Mouse (Mus musculus) limb, embryonic 11.5 days (tissue): Measurements from ENCODE around the gene Plekha6. TPM values are rescaled to one million over a fixed set of nuclear protein-coding genes. Genes with fewer than 3 reads are reported as not detected.

ENCODE experiments used
- ATAC-seq: fragments of 200-750 bp; cut with Nextera tagmentation; 2 replicates; pipeline ENCODE4 v1.8.0; 2017; ENCODE audit warnings: low read depth; ENCODE audit not compliant: insufficient number of reproducible peaks, low FRiP score, low TSS enrichment
- DNase-seq: peaks from one replicate; pipeline ENCODE4 v3.0.0-alpha.2; 2015; ENCODE audit warnings: low spot score
- H3K27ac ChIP-seq: fragments of 300-500 bp; sonication (generic); replicated peaks from 2 replicates; pipeline ENCODE4 v1.5.1; 2014; ENCODE audit warnings: low read depth, mild to moderate bottlenecking, low read length
- H3K27me3 ChIP-seq: fragments of 300-500 bp; sonication (generic); 2 replicates; pipeline ENCODE4 v1.6.1; 2014; ENCODE audit warnings: mild to moderate bottlenecking, low read length, mixed read lengths; ENCODE audit not compliant: control insufficient read depth, insufficient read depth
- H3K36me3 ChIP-seq: fragments of 300-500 bp; sonication (generic); 2 replicates; pipeline ENCODE4 v1.6.1; 2014; ENCODE audit warnings: mild to moderate bottlenecking, low read length, moderate library complexity, mixed read lengths; ENCODE audit not compliant: control insufficient read depth, insufficient read depth
- H3K4me1 ChIP-seq: fragments of 300-500 bp; sonication (generic); 2 replicates; pipeline ENCODE4 v1.6.1; 2014; ENCODE audit warnings: low read length, mixed read lengths; ENCODE audit not compliant: control insufficient read depth, insufficient read depth
- H3K4me2 ChIP-seq: fragments of 300-500 bp; sonication (generic); 2 replicates; pipeline ENCODE4 v1.6.1; 2014; ENCODE audit warnings: low read depth, mild to moderate bottlenecking, moderate library complexity; ENCODE audit not compliant: severe bottlenecking
- H3K4me3 ChIP-seq: fragments of 300-500 bp; sonication (generic); 2 replicates; pipeline ENCODE4 v1.5.1; 2014; ENCODE audit warnings: low read depth, low read length
- H3K9ac ChIP-seq: fragments of 300-500 bp; sonication (generic); 2 replicates; pipeline ENCODE4 v1.6.1; 2014; ENCODE audit warnings: mild to moderate bottlenecking, low read length
- H3K9me3 ChIP-seq: fragments of 300-500 bp; sonication (generic); 2 replicates; pipeline ENCODE4 v1.6.1; 2016; ENCODE audit warnings: low read length; ENCODE audit not compliant: control insufficient read depth
- WGBS: fragments of 180-500 bp; shearing (Covaris S2); extraction: QIAGEN DNeasy Blood & Tissue Kit; methylation state at CpG from one replicate; pipeline ENCODE4 v1.1.7; 2014; 5-methylcytosine and 5-hydroxymethylcytosine counted together
- polyA plus RNA-seq: library from polyadenylated mRNA; unstranded; fragments of >200 nt; fragmentation: Nextera tagmentation; extraction: Ambion mirVana; gene quantifications from 2 replicates; pipeline ENCODE4 v1.2.1, GENCODE M21; 2014

Plekha6 gene
- polyA plus RNA-seq, 1 experiment from 2014 or later = 0.75 TPM

- H3K4me2 ChIP-seq = no peak overlapping the region
- DNase-seq = no peak
- H3K27ac ChIP-seq = no peak overlapping the region
- H3K4me3 ChIP-seq = no peak overlapping the region
- no peaks in the 10 kb centered on the region for H3K9me3 ChIP-seq
- WGBS = 61% methylated on average over 6 of the region's 6 CpGs
- ATAC-seq = no peak
- no peaks in the 10 kb centered on the region for H3K4me1 ChIP-seq
- no peaks in the 10 kb centered on the region for H3K36me3 ChIP-seq
- H3K9ac ChIP-seq = no peak overlapping the region
- no peaks in the 10 kb centered on the region for H3K27me3 ChIP-seq
Measured at GRCm38 (mm10) chr1:133270336-133270735, 106.3 kb downstream of the Plekha6 start.

- WGBS = 85% methylated on average over 19 of the region's 19 CpGs
Measured at GRCm38 (mm10) chr1:133274163-133274562, 110.2 kb downstream of the Plekha6 start.

GRCm38 (mm10) chr1:133276983-133277382 is 113.0 kb downstream of the Plekha6 start:
- Histone ChIP-seq H3K4me2 (no peak overlapping the region), H3K9ac (no peak overlapping the region), H3K27ac (no peak overlapping the region), H3K36me3 (no peaks in the 10 kb centered on the region), H3K9me3 (no peaks in the 10 kb centered on the region), H3K4me1 (no peaks in the 10 kb centered on the region), H3K4me3 (no peak overlapping the region), H3K27me3 (no peaks in the 10 kb centered on the region)
- DNase-seq (no peak), ATAC-seq (no peak)
- WGBS = 85% methylated on average over 5 of the region's 5 CpGs

More at GRCm38 (mm10) chr1:133274163-133274562, 110.2 kb downstream of the Plekha6 start:
- Histone ChIP-seq H3K9ac (no peak overlapping the region), H3K4me2 (no peak overlapping the region), H3K9me3 (no peaks in the 10 kb centered on the region), H3K27ac (no peak overlapping the region), H3K27me3 (no peaks in the 10 kb centered on the region), H3K4me1 (no peaks in the 10 kb centered on the region), H3K4me3 (no peak overlapping the region), H3K36me3 (no peaks in the 10 kb centered on the region)
- no peak for DNase-seq
- no peak for ATAC-seq

DNA sequence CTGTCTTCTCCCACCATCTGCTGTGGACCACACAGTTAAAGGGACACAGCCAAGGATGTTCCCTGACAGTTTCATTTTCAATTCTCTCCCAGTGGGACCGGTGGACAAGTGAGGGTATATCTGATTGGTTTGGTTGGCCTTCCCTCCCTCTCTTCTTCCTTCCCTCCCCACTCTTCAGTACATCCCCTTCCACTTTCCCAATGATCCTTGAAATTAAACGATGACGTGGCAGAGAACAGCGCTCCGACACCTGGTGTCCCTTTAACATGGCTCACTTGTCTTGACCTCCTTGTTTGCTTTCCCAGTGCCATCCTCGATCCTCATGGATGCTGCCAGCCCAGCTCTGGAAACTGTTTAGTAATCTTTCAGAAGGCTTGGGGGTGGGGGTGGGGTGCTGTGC is 114.5 kb downstream of the Plekha6 start:
- Histone ChIP-seq H3K27me3 (no peaks in the 10 kb centered on the region), H3K4me2 (no peak overlapping the region), H3K9me3 (no peaks in the 10 kb centered on the region), H3K27ac (no peak overlapping the region), H3K9ac (no peak overlapping the region), H3K36me3 (no peaks in the 10 kb centered on the region), H3K4me3 (no peak overlapping the region), H3K4me1 (no peaks in the 10 kb centered on the region)
- ATAC-seq (no peak), DNase-seq (no peak)
- WGBS = 69% methylated on average over 6 of the region's 6 CpGs

- no peak overlapping the region for H3K27ac ChIP-seq
- WGBS = 67% methylated on average over 15 of the region's 15 CpGs
- H3K9me3 ChIP-seq = no peaks in the 10 kb centered on the region
- H3K4me1 ChIP-seq = no peaks in the 10 kb centered on the region
- no peaks in the 10 kb centered on the region for H3K27me3 ChIP-seq
- DNase-seq (no peak), ATAC-seq (no peak)
- no peak overlapping the region for H3K4me3 ChIP-seq
- no peak overlapping the region for H3K9ac ChIP-seq
- H3K4me2 ChIP-seq = no peak overlapping the region
- no peaks in the 10 kb centered on the region for H3K36me3 ChIP-seq
Measured at GRCm38 (mm10) chr1:133278946-133279631, 115.1 kb downstream of the Plekha6 start.

DNA sequence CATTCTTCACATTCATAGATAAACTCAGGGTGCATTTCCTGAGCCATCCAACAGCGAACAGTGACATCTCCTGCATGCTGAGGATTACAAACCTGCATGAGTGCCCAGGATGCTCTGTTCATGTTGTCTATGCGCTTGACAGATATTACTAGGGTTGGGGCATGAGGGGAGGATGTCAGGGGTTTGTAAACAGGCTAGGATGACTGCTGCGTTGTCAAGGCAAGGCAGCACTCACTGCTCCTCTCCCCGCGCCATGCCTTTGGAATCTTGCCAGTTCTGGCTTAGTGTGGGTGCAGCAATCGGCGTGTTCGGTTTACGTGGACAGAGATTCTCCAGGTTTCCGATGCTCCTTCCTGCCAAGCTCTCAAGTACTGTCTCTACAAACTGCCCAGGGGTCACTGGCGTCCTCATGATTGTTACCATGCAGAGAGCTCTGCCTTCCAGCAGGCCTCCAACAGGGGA is 115.7 kb downstream of the Plekha6 start:
- Histone ChIP-seq H3K27ac (no peak overlapping the region), H3K4me1 (no peaks in the 10 kb centered on the region), H3K9ac (no peak overlapping the region), H3K4me3 (no peak overlapping the region), H3K36me3 (no peaks in the 10 kb centered on the region), H3K27me3 (no peaks in the 10 kb centered on the region), H3K9me3 (no peaks in the 10 kb centered on the region), H3K4me2 (no peak overlapping the region)
- WGBS = 88% methylated on average over 11 of the region's 11 CpGs
- DNase-seq (no peak), ATAC-seq (no peak)

DNA sequence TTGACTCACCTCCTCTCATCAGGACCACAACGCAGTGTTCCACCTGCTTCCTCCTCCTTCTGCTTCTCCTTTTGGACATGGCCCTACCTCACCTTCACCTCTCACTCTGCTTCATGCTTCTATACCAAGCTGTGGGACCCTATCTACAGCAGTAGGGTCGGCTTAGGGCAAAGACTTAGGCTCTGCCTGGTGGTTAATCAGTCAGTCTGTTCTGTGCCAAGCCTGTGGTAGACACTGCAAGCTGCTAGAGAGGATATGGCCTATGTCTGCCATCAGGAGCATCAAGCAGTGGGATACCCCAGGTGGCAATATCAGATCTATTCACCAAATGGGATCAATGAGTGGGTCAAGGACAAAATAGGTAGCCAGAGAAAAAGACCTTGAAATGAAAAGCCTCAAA is 116.5 kb downstream of the Plekha6 start:
- no peak overlapping the region for H3K4me3 ChIP-seq
- no peak overlapping the region for H3K4me2 ChIP-seq
- H3K36me3 ChIP-seq = no peaks in the 10 kb centered on the region
- no peak for ATAC-seq
- H3K4me1 ChIP-seq = no peaks in the 10 kb centered on the region
- H3K27me3 ChIP-seq = no peaks in the 10 kb centered on the region
- no peaks in the 10 kb centered on the region for H3K9me3 ChIP-seq
- 89% methylated on average over 2 of the region's 2 CpGs for WGBS
- DNase-seq = no peak
- no peak overlapping the region for H3K27ac ChIP-seq
- H3K9ac ChIP-seq = no peak overlapping the region

- H3K27me3 ChIP-seq = no peaks in the 10 kb centered on the region
- H3K36me3 ChIP-seq = no peaks in the 10 kb centered on the region
- H3K4me1 ChIP-seq = no peaks in the 10 kb centered on the region
- no peak overlapping the region for H3K4me3 ChIP-seq
- ATAC-seq = no peak
- no peaks in the 10 kb centered on the region for H3K9me3 ChIP-seq
- WGBS = 82% methylated on average over 7 of the region's 7 CpGs
- H3K9ac ChIP-seq = no peak overlapping the region
- no peak overlapping the region for H3K4me2 ChIP-seq
- no peak for DNase-seq
- no peak overlapping the region for H3K27ac ChIP-seq
Measured at GRCm38 (mm10) chr1:133285907-133286306, 121.9 kb downstream of the Plekha6 start.

DNA sequence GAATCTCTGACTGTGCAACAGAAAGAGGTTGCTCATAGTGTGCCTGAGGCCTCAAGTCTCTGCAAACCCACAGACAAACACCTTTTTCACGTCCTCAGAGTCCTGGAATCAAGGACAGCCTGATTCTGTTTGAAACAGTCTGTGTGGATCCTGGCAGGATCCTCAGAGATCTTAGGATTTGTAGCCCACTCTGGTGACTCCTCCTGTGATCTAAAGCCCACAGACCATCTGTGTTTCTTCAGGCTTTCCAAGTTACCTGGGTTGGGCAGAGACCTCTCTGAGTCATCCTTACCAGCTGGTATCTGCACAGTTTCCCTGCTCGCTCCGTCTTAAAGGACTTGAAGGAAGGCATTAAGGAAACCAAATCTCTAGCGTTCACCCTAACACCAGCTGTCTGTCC is 123.0 kb downstream of the Plekha6 start:
- Histone ChIP-seq H3K36me3 (no peaks in the 10 kb centered on the region), H3K4me2 (no peak overlapping the region), H3K9me3 (no peaks in the 10 kb centered on the region), H3K4me1 (no peaks in the 10 kb centered on the region), H3K4me3 (no peak overlapping the region), H3K9ac (no peak overlapping the region), H3K27me3 (no peaks in the 10 kb centered on the region), H3K27ac (no peak overlapping the region)
- 85% methylated on average over 4 of the region's 4 CpGs for WGBS
- no peak for ATAC-seq
- DNase-seq = no peak
